Mouse (Mus musculus): ENCODE data around the gene Tsr1. TPM values are rescaled to one million over a fixed set of nuclear protein-coding genes. Genes with fewer than 3 reads are reported as not detected.

The Tsr1 gene
- polyA plus RNA-seq, 1 experiment from 2014 or later = 34.3 TPM

- no peak overlapping the region for H3K4me3 ChIP-seq (ENCODE audit: low read length)
- H3K9me3 ChIP-seq (ENCODE audit: control insufficient read depth, low read length) = no peaks in the 10 kb centered on the region
- peaks cover 6% of the 10 kb centered on the region for H3K4me1 ChIP-seq (replicated peaks; ENCODE audit: control insufficient read depth, insufficient read depth, low read length)
- H3K9ac ChIP-seq (ENCODE audit: low read length) = no peak overlapping the region
- no peaks in the 10 kb centered on the region for H3K36me3 ChIP-seq (ENCODE audit: control insufficient read depth, insufficient read depth, low read length)
- WGBS = 80% methylated on average over 13 of the region's 13 CpGs
- ATAC-seq (ENCODE audit: low read depth) = no peak
- no peaks in the 10 kb centered on the region for H3K27me3 ChIP-seq (ENCODE audit: control insufficient read depth, insufficient read depth, low read depth, low read length)
- no peak overlapping the region for H3K4me2 ChIP-seq (ENCODE audit: low read depth, low read length)
- H3K27ac ChIP-seq (ENCODE audit: low read length) = no peak overlapping the region
Observed at GRCm38 (mm10) chr11:74868046-74868760, 29.7 kb upstream of the Tsr1 start.

- 82% methylated on average over 6 of the region's 6 CpGs for WGBS
- Histone ChIP-seq H3K27me3 (ENCODE audit: control insufficient read depth, insufficient read depth, low read depth, low read length) (no peaks in the 10 kb centered on the region), H3K9me3 (ENCODE audit: control insufficient read depth, low read length) (no peaks in the 10 kb centered on the region), H3K36me3 (ENCODE audit: control insufficient read depth, insufficient read depth, low read length) (no peaks in the 10 kb centered on the region), H3K4me1 (replicated peaks; ENCODE audit: control insufficient read depth, insufficient read depth, low read length) (0 out of 2 replicates have a peak, but pooled peaks cover 2% of the 10 kb centered on the region), H3K9ac (ENCODE audit: low read length) (no peak overlapping the region), H3K4me3 (ENCODE audit: low read length) (no peak overlapping the region), H3K4me2 (ENCODE audit: low read depth, low read length) (no peak overlapping the region), H3K27ac (ENCODE audit: low read length) (no peak overlapping the region)
- ATAC-seq (ENCODE audit: low read depth) = no peak
Observed at GRCm38 (mm10) chr11:74869603-74870002, 28.3 kb upstream of the Tsr1 start.

GRCm38 (mm10) chr11:74870544-74870943 is 27.3 kb upstream of the Tsr1 start:
- Histone ChIP-seq H3K4me2 (ENCODE audit: low read depth, low read length) (no peak overlapping the region), H3K4me1 (replicated peaks; ENCODE audit: control insufficient read depth, insufficient read depth, low read length) (0 out of 2 replicates have a peak, but pooled peaks cover 2% of the 10 kb centered on the region), H3K27me3 (ENCODE audit: control insufficient read depth, insufficient read depth, low read depth, low read length) (no peaks in the 10 kb centered on the region), H3K27ac (ENCODE audit: low read length) (no peak overlapping the region), H3K36me3 (ENCODE audit: control insufficient read depth, insufficient read depth, low read length) (no peaks in the 10 kb centered on the region), H3K4me3 (ENCODE audit: low read length) (no peak overlapping the region), H3K9ac (ENCODE audit: low read length) (no peak overlapping the region), H3K9me3 (ENCODE audit: control insufficient read depth, low read length) (no peaks in the 10 kb centered on the region)
- no peak for ATAC-seq (ENCODE audit: low read depth)
- 56% methylated on average over 4 of the region's 4 CpGs for WGBS

GRCm38 (mm10) chr11:74870991-74871622 is 26.8 kb upstream of the Tsr1 start:
- Histone ChIP-seq H3K9me3 (ENCODE audit: control insufficient read depth, low read length) (no peaks in the 10 kb centered on the region), H3K27me3 (ENCODE audit: control insufficient read depth, insufficient read depth, low read depth, low read length) (no peaks in the 10 kb centered on the region), H3K27ac (ENCODE audit: low read length) (no peak overlapping the region), H3K4me1 (replicated peaks; ENCODE audit: control insufficient read depth, insufficient read depth, low read length) (0 out of 2 replicates have a peak, but pooled peaks cover 2% of the 10 kb centered on the region), H3K36me3 (ENCODE audit: control insufficient read depth, insufficient read depth, low read length) (no peaks in the 10 kb centered on the region), H3K4me2 (ENCODE audit: low read depth, low read length) (no peak overlapping the region), H3K4me3 (ENCODE audit: low read length) (no peak overlapping the region), H3K9ac (ENCODE audit: low read length) (no peak overlapping the region)
- WGBS = 33% methylated on average over 12 of the region's 12 CpGs
- ATAC-seq (ENCODE audit: low read depth) = no peak

GRCm38 (mm10) chr11:74874630-74875029 is 23.2 kb upstream of the Tsr1 start:
- Histone ChIP-seq H3K4me1 (replicated peaks; ENCODE audit: control insufficient read depth, insufficient read depth, low read length) (peaks cover 3% of the 10 kb centered on the region; the same call in 1 of the 2 replicates), H3K9ac (ENCODE audit: low read length) (no peak overlapping the region), H3K27me3 (ENCODE audit: control insufficient read depth, insufficient read depth, low read depth, low read length) (no peaks in the 10 kb centered on the region), H3K27ac (ENCODE audit: low read length) (no peak overlapping the region), H3K36me3 (ENCODE audit: control insufficient read depth, insufficient read depth, low read length) (no peaks in the 10 kb centered on the region), H3K4me3 (ENCODE audit: low read length) (no peak overlapping the region), H3K9me3 (ENCODE audit: control insufficient read depth, low read length) (no peaks in the 10 kb centered on the region), H3K4me2 (ENCODE audit: low read depth, low read length) (no peak overlapping the region)
- 57% methylated on average over 3 of the region's 3 CpGs for WGBS
- no peak for ATAC-seq (ENCODE audit: low read depth)

GRCm38 (mm10) chr11:74876801-74877200 is 21.1 kb upstream of the Tsr1 start:
- Histone ChIP-seq H3K4me1 (replicated peaks; ENCODE audit: control insufficient read depth, insufficient read depth, low read length) (peaks cover 6% of the 10 kb centered on the region; the same call in 1 of the 2 replicates), H3K36me3 (ENCODE audit: control insufficient read depth, insufficient read depth, low read length) (no peaks in the 10 kb centered on the region), H3K4me2 (ENCODE audit: low read depth, low read length) (no peak overlapping the region), H3K27me3 (ENCODE audit: control insufficient read depth, insufficient read depth, low read depth, low read length) (no peaks in the 10 kb centered on the region), H3K4me3 (ENCODE audit: low read length) (no peak overlapping the region), H3K9me3 (ENCODE audit: control insufficient read depth, low read length) (no peaks in the 10 kb centered on the region), H3K9ac (ENCODE audit: low read length) (no peak overlapping the region), H3K27ac (ENCODE audit: low read length) (no peak overlapping the region)
- ATAC-seq (ENCODE audit: low read depth) = peak; percentile 81
- WGBS = 4% methylated on average over 9 of the region's 9 CpGs

- no peaks in the 10 kb centered on the region for H3K9me3 ChIP-seq (ENCODE audit: control insufficient read depth, low read length)
- no peak overlapping the region for H3K4me3 ChIP-seq (ENCODE audit: low read length)
- no peak overlapping the region for H3K4me2 ChIP-seq (ENCODE audit: low read depth, low read length)
- H3K36me3 ChIP-seq (ENCODE audit: control insufficient read depth, insufficient read depth, low read length) = no peaks in the 10 kb centered on the region
- H3K27ac ChIP-seq (ENCODE audit: low read length) = no peak overlapping the region
- WGBS = 81% methylated on average over 9 of the region's 9 CpGs
- no peaks in the 10 kb centered on the region for H3K27me3 ChIP-seq (ENCODE audit: control insufficient read depth, insufficient read depth, low read depth, low read length)
- no peak overlapping the region for H3K9ac ChIP-seq (ENCODE audit: low read length)
- H3K4me1 ChIP-seq (replicated peaks; ENCODE audit: control insufficient read depth, insufficient read depth, low read length) = peaks cover 8% of the 10 kb centered on the region; the same call in 1 of the 2 replicates
- ATAC-seq (ENCODE audit: low read depth) = no peak
Observed at GRCm38 (mm10) chr11:74880999-74881398, 16.9 kb upstream of the Tsr1 start.

GRCm38 (mm10) chr11:74881979-74882378 is 15.9 kb upstream of the Tsr1 start:
- no peak for ATAC-seq (ENCODE audit: low read depth)
- peaks cover 5% of the 10 kb centered on the region; the same call in 1 of the 2 replicates for H3K4me1 ChIP-seq (replicated peaks; ENCODE audit: control insufficient read depth, insufficient read depth, low read length)
- H3K4me3 ChIP-seq (ENCODE audit: low read length) = no peak overlapping the region
- H3K4me2 ChIP-seq (ENCODE audit: low read depth, low read length) = no peak overlapping the region
- WGBS = 51% methylated on average over 14 of the region's 14 CpGs
- H3K9me3 ChIP-seq (ENCODE audit: control insufficient read depth, low read length) = no peaks in the 10 kb centered on the region
- H3K27me3 ChIP-seq (ENCODE audit: control insufficient read depth, insufficient read depth, low read depth, low read length) = no peaks in the 10 kb centered on the region
- no peak overlapping the region for H3K9ac ChIP-seq (ENCODE audit: low read length)
- no peak overlapping the region for H3K27ac ChIP-seq (ENCODE audit: low read length)
- H3K36me3 ChIP-seq (ENCODE audit: control insufficient read depth, insufficient read depth, low read length) = no peaks in the 10 kb centered on the region

- ATAC-seq (ENCODE audit: low read depth) = no peak
- WGBS = 91% methylated on average over 10 of the region's 10 CpGs
- Histone ChIP-seq H3K4me3 (ENCODE audit: low read length) (no peak overlapping the region), H3K4me2 (ENCODE audit: low read depth, low read length) (no peak overlapping the region), H3K9ac (ENCODE audit: low read length) (no peak overlapping the region), H3K4me1 (replicated peaks; ENCODE audit: control insufficient read depth, insufficient read depth, low read length) (peaks cover 5% of the 10 kb centered on the region; the same call in 1 of the 2 replicates), H3K9me3 (ENCODE audit: control insufficient read depth, low read length) (no peaks in the 10 kb centered on the region), H3K36me3 (ENCODE audit: control insufficient read depth, insufficient read depth, low read length) (no peaks in the 10 kb centered on the region), H3K27ac (ENCODE audit: low read length) (no peak overlapping the region), H3K27me3 (ENCODE audit: control insufficient read depth, insufficient read depth, low read depth, low read length) (no peaks in the 10 kb centered on the region)
Observed at GRCm38 (mm10) chr11:74883098-74883497, 14.8 kb upstream of the Tsr1 start.
